Mouse (Mus musculus) kidney, adult 2 months (tissue): ENCODE measurements at regions not wholly inside any gene's neighbourhood (a gene's known extent, or its start where the extent isn't known, plus 50 kb on each side); places are given as distances from the start of the nearest gene placed in this dataset.

Experiments used
- CTCF ChIP-seq: fragments of 200-500 bp; conservative IDR thresholded peaks from 2 replicates; pipeline ENCODE4 v1.5.1; 2011; ENCODE audit warnings: low read depth, mild to moderate bottlenecking, control low read depth, low read length, moderate library complexity, mixed read lengths; ENCODE audit not compliant: insufficient read depth, insufficient read length
- POLR2A ChIP-seq: fragments of 200-500 bp; IDR thresholded peaks from one replicate; pipeline ENCODE4 v1.6.1; 2011; ENCODE audit warnings: low read depth, low read length, control low read depth

- TF ChIP-seq POLR2A (no peak), CTCF (peak; percentile 73)
These were observed 56.2 kb upstream of the Plet1 start for GRCm38 (mm10) chr9:50437830-50438722.
